Mouse (Mus musculus) forebrain, embryonic 11.5 days (tissue): ENCODE measurements around the gene Gm20388. TPM values are rescaled to one million over a fixed set of nuclear protein-coding genes. Genes with fewer than 3 reads are reported as not detected.

ENCODE experiments used
- ATAC-seq: fragments of 200-750 bp; cut with Nextera tagmentation; replicated peaks from 2 replicates; pipeline ENCODE4 v1.8.0; 2017; ENCODE audit warnings: moderate TSS enrichment; ENCODE audit not compliant: low FRiP score
- DNase-seq: peaks from one replicate; pipeline ENCODE4 v3.0.0-alpha.2; 2017; ENCODE audit warnings: low spot score
- H3K27ac ChIP-seq: fragments of 300-500 bp; sonication (generic); 2 replicates; pipeline ENCODE4 v1.5.1; 2014; ENCODE audit warnings: low read depth, low read length
- H3K27me3 ChIP-seq: fragments of 300-500 bp; sonication (generic); 2 replicates; pipeline ENCODE4 v1.6.1; 2014; ENCODE audit warnings: mild to moderate bottlenecking, low read length, mixed read lengths; ENCODE audit not compliant: control insufficient read depth, insufficient read depth
- H3K36me3 ChIP-seq: fragments of 300-500 bp; sonication (generic); 2 replicates; pipeline ENCODE4 v1.6.1; 2014; ENCODE audit warnings: mild to moderate bottlenecking, low read length, moderate library complexity, mixed read lengths; ENCODE audit not compliant: control insufficient read depth, insufficient read depth
- H3K4me1 ChIP-seq: fragments of 300-500 bp; sonication (generic); replicated peaks from 2 replicates; pipeline ENCODE4 v1.6.1; 2014; ENCODE audit warnings: low read length, mixed read lengths; ENCODE audit not compliant: control insufficient read depth, insufficient read depth
- H3K4me2 ChIP-seq: fragments of 300-500 bp; sonication (generic); 2 replicates; pipeline ENCODE4 v1.6.1; 2014; ENCODE audit warnings: low read depth, mild to moderate bottlenecking, low read length, moderate library complexity, mixed read lengths; ENCODE audit not compliant: severe bottlenecking
- H3K4me3 ChIP-seq: fragments of 300-500 bp; sonication (generic); 2 replicates; pipeline ENCODE4 v1.5.1; 2014; ENCODE audit warnings: low read depth, low read length
- H3K9ac ChIP-seq: fragments of 300-500 bp; sonication (generic); 2 replicates; pipeline ENCODE4 v1.6.1; 2014; ENCODE audit warnings: low read length
- H3K9me3 ChIP-seq: fragments of 300-500 bp; sonication (generic); 2 replicates; pipeline ENCODE4 v1.6.1; 2016; ENCODE audit warnings: low read length, mixed read lengths; ENCODE audit not compliant: control insufficient read depth
- WGBS: fragments of 180-500 bp; shearing (Covaris S2); extraction: QIAGEN DNeasy Blood & Tissue Kit; methylation state at CpG from one replicate; pipeline ENCODE4 v1.1.7; 2014; 5-methylcytosine and 5-hydroxymethylcytosine counted together
- polyA plus RNA-seq: library from polyadenylated mRNA; unstranded; fragments of >200 nt; fragmentation: Nextera tagmentation; extraction: Ambion mirVana; gene quantifications from 2 replicates; pipeline ENCODE4 v1.2.1, GENCODE M21; 2014

The Gm20388 gene
- polyA plus RNA-seq, 1 experiment from 2014 or later: not detected

DNA sequence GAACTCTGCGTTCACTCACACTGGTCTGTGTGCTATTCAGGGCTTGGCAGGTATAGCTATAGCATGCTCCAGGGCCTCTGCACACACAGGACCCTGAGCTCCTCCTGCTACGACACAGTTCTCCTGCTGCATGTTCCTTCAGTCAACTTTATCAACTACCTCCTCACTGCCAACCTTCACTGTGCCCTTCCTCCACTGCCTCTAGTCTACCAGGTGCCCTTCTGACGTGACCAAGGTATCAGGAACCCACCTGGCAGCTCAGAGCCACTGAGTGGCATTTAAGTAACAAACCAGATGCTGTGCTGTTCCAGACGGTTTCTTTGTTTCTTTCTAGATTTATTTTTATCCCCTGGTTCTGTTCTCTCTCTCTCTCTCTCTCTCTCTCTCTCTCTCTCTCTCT is 2796.5 kb downstream of the Gm20388 start:
- DNase-seq (no peak), ATAC-seq (no peak)
- H3K36me3 ChIP-seq: no peaks in the 10 kb centered on the region
- no peak overlapping the region for H3K4me2 ChIP-seq
- H3K4me3 ChIP-seq: no peak overlapping the region
- H3K27ac ChIP-seq: no peak overlapping the region
- H3K27me3 ChIP-seq: no peaks in the 10 kb centered on the region
- 73% methylated on average over 4 of the region's 4 CpGs for WGBS
- peaks cover 5% of the 10 kb centered on the region; the same call in 1 of the 2 replicates for H3K4me1 ChIP-seq
- H3K9ac ChIP-seq: no peak overlapping the region
- no peaks in the 10 kb centered on the region for H3K9me3 ChIP-seq

GRCm38 (mm10) chr8:122709340-122710111 is 2798.9 kb downstream of the Gm20388 start:
- Histone ChIP-seq H3K4me1 (peaks cover 5% of the 10 kb centered on the region; the same call in 1 of the 2 replicates), H3K36me3 (no peaks in the 10 kb centered on the region), H3K9ac (no peak overlapping the region), H3K27ac (no peak overlapping the region), H3K27me3 (no peaks in the 10 kb centered on the region), H3K4me3 (no peak overlapping the region), H3K9me3 (no peaks in the 10 kb centered on the region), H3K4me2 (no peak overlapping the region)
- WGBS: 52% methylated on average over 26 of the region's 26 CpGs
- ATAC-seq (no peak), DNase-seq (peak; percentile 63)

GRCm38 (mm10) chr8:122711480-122711879 is 2800.8 kb downstream of the Gm20388 start:
- no peak overlapping the region for H3K4me3 ChIP-seq
- no peaks in the 10 kb centered on the region for H3K4me1 ChIP-seq
- WGBS: 81% methylated on average over 3 of the region's 3 CpGs
- H3K9me3 ChIP-seq: no peaks in the 10 kb centered on the region
- ATAC-seq: no peak
- no peaks in the 10 kb centered on the region for H3K27me3 ChIP-seq
- no peak overlapping the region for H3K9ac ChIP-seq
- no peaks in the 10 kb centered on the region for H3K36me3 ChIP-seq
- no peak overlapping the region for H3K27ac ChIP-seq
- H3K4me2 ChIP-seq: no peak overlapping the region
- DNase-seq: no peak

GRCm38 (mm10) chr8:122711891-122712365 is 2801.3 kb downstream of the Gm20388 start:
- Histone ChIP-seq H3K27me3 (no peaks in the 10 kb centered on the region), H3K9me3 (no peaks in the 10 kb centered on the region), H3K4me2 (no peak overlapping the region), H3K4me1 (no peaks in the 10 kb centered on the region), H3K36me3 (no peaks in the 10 kb centered on the region), H3K4me3 (no peak overlapping the region), H3K27ac (no peak overlapping the region), H3K9ac (no peak overlapping the region)
- ATAC-seq: no peak
- WGBS: 81% methylated on average over 11 of the region's 11 CpGs
- no peak for DNase-seq

DNA sequence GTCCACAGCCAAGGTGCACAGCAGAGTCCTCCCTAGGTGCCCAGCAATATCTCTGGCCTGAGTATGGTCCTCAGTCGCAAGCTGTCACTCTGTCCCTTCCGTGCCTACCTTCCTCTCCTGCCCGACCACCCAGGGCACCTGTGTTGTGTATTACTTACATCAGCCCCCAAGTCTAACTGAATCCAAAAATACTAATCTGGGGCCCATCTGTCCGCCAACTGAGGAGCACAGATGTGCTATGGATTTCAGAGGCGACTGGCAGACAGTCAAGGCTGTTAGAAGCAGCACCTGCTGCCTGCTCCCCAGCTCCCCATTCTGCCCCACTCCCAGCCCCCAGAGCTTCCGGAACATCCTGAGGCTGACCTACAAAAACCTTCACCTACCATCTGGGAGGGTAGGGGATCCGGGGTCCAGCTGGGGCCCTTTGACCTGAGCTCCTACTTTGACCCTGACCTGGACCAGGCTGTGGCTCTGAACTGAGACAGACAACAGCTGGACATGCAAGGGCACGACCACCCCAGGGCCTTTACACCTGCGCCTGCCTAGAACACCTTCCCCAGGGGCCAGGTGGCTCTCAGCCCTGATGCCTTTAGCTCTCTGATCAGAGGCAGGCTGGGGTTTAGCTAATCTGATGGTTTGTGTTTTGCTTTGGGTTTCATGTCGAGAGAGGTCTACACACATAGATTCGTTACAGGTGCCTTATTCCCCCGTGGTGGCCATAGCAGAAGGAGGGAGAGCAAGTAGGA is 2801.9 kb downstream of the Gm20388 start:
- DNase-seq: no peak

GRCm38 (mm10) chr8:122713157-122713518 is 2802.5 kb downstream of the Gm20388 start:
- Histone ChIP-seq H3K27ac (no peak overlapping the region), H3K4me1 (no peaks in the 10 kb centered on the region), H3K27me3 (no peaks in the 10 kb centered on the region), H3K4me2 (no peak overlapping the region), H3K4me3 (no peak overlapping the region), H3K36me3 (no peaks in the 10 kb centered on the region), H3K9ac (no peak overlapping the region), H3K9me3 (no peaks in the 10 kb centered on the region)
- ATAC-seq (no peak), DNase-seq (no peak)
- 94% methylated on average over 5 of the region's 5 CpGs for WGBS

More for the DNA sequence above, 2801.9 kb downstream of the Gm20388 start:
- Histone ChIP-seq H3K4me2 (no peak overlapping the region), H3K27me3 (no peaks in the 10 kb centered on the region), H3K4me3 (no peak overlapping the region), H3K4me1 (no peaks in the 10 kb centered on the region), H3K36me3 (no peaks in the 10 kb centered on the region), H3K9ac (no peak overlapping the region), H3K27ac (no peak overlapping the region), H3K9me3 (no peaks in the 10 kb centered on the region)
- WGBS: 79% methylated on average over 12 of the region's 12 CpGs
- ATAC-seq: no peak

GRCm38 (mm10) chr8:122716566-122716965 is 2805.9 kb downstream of the Gm20388 start:
- Histone ChIP-seq H3K4me3 (no peak overlapping the region), H3K9ac (no peak overlapping the region), H3K4me2 (no peak overlapping the region), H3K27ac (no peak overlapping the region), H3K27me3 (no peaks in the 10 kb centered on the region; the same call in 1 of the 2 replicates), H3K36me3 (no peaks in the 10 kb centered on the region), H3K4me1 (peaks cover 3% of the 10 kb centered on the region; the same call in 1 of the 2 replicates), H3K9me3 (no peaks in the 10 kb centered on the region)
- no peak for ATAC-seq
- DNase-seq: no peak
- 80% methylated on average over 8 of the region's 8 CpGs for WGBS

DNA sequence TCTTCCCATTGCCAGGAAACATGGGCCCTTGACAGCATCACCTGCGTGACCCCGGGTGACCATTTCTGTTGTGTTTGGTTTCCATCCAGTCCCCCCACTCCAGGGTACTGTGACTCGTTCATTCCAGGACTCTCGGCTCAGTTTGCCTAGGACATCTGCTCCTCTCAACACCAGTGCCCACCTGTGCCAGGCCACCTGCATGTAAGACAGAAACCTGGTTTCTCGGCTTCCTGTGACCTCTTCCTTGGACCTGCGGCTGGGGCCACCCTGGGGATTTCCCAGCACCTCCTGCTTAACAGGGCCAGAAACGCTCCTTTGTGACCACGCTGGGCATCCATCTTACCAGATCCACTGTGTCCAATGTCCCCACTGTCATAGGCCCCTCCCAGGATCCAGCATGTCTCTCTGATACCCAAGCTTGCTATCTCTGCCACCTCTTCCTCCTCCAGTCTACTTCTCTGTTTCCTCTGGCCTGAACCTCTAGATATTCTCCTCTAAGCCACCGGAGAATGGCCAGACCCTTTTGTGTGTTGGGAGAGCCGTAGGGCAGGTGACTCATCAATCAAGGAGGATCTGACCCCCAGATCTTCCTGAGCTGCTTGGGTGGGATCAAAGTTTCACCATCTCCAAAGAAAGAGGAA is 2807.3 kb downstream of the Gm20388 start:
- H3K9ac ChIP-seq: no peak overlapping the region
- H3K9me3 ChIP-seq: no peaks in the 10 kb centered on the region
- WGBS: 87% methylated on average over 10 of the region's 10 CpGs
- H3K27ac ChIP-seq: no peak overlapping the region
- no peak for ATAC-seq
- H3K4me2 ChIP-seq: no peak overlapping the region
- no peaks in the 10 kb centered on the region for H3K36me3 ChIP-seq
- no peak overlapping the region for H3K4me3 ChIP-seq
- DNase-seq: no peak
- H3K27me3 ChIP-seq: no peaks in the 10 kb centered on the region; the same call in 1 of the 2 replicates
- H3K4me1 ChIP-seq: peaks cover 3% of the 10 kb centered on the region; the same call in 1 of the 2 replicates
